Mouse (Mus musculus) intestine, embryonic 16.5 days (tissue): ENCODE measurements at regions not wholly inside any gene's neighbourhood (a gene's known extent, or its start where the extent isn't known, plus 50 kb on each side); places are given as distances from the start of the nearest gene placed in this dataset.

Experiments
- ATAC-seq: fragments of 200-750 bp; cut with Nextera tagmentation; 2 replicates; pipeline ENCODE4 v1.8.0; 2017; ENCODE audit warnings: moderate TSS enrichment, moderate library complexity
- H3K27ac ChIP-seq: fragments of 300-500 bp; sonication (generic); 2 replicates; pipeline ENCODE4 v1.5.1; 2014; ENCODE audit warnings: mild to moderate bottlenecking, low read length
- H3K27me3 ChIP-seq: fragments of 300-500 bp; sonication (generic); replicated peaks from 2 replicates; pipeline ENCODE4 v1.6.1; 2014; ENCODE audit warnings: low read length, control low read depth, mixed read lengths; ENCODE audit not compliant: control insufficient read depth, insufficient read depth
- H3K36me3 ChIP-seq: fragments of 300-500 bp; sonication (generic); 2 replicates; pipeline ENCODE4 v1.6.1; 2014; ENCODE audit warnings: low read length, control low read depth; ENCODE audit not compliant: control insufficient read depth, insufficient read depth
- H3K4me1 ChIP-seq: fragments of 300-500 bp; sonication (generic); 2 replicates; pipeline ENCODE4 v1.6.1; 2014; ENCODE audit warnings: low read length, control low read depth, mixed read lengths; ENCODE audit not compliant: control insufficient read depth, insufficient read depth
- H3K4me2 ChIP-seq: fragments of 300-500 bp; sonication (generic); 2 replicates; pipeline ENCODE4 v1.6.1; 2014; ENCODE audit warnings: low read depth, low read length, control low read depth
- H3K4me3 ChIP-seq: fragments of 300-500 bp; sonication (generic); 2 replicates; pipeline ENCODE4 v1.5.1; 2014; ENCODE audit warnings: mild to moderate bottlenecking, low read length
- H3K9ac ChIP-seq: fragments of 300-500 bp; sonication (generic); 2 replicates; pipeline ENCODE4 v1.6.1; 2014; ENCODE audit warnings: low read depth, low read length
- H3K9me3 ChIP-seq: fragments of 300-500 bp; sonication (generic); 2 replicates; pipeline ENCODE4 v1.6.1; 2016; ENCODE audit warnings: low read length, control low read depth; ENCODE audit not compliant: control insufficient read depth
- WGBS: fragments of 180-500 bp; shearing (Covaris S2); extraction: QIAGEN DNeasy Blood & Tissue Kit; methylation state at CpG from one replicate; pipeline ENCODE4 v1.1.7; 2014; 5-methylcytosine and 5-hydroxymethylcytosine counted together

DNA sequence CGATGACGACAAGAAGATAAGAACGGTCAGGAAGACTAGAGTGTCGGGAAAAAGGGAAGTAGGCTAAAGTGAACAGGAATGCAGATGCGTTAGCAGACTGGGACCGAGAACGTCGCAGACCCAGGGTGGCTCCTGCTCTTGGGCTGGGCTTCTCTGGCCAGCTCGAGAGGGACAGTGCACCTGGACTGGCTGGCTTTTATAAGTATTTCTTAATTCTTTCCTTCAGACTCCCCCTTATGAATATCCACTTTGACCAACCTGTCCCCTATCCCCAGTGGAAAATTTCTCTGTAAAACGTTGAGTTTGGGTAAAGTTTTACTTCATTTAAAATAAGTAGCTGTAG lies 96.1 kb upstream of the Fam174b start:
- Histone ChIP-seq H3K4me1 (no peaks in the 10 kb centered on the region), H3K36me3 (no peaks in the 10 kb centered on the region), H3K27ac (no peak overlapping the region), H3K4me3 (no peak overlapping the region), H3K27me3 (no peaks in the 10 kb centered on the region), H3K4me2 (no peak overlapping the region), H3K9ac (no peak overlapping the region), H3K9me3 (no peaks in the 10 kb centered on the region)
- 66% methylated on average over 10 of the region's 10 CpGs for WGBS
- ATAC-seq = no peak

- Histone ChIP-seq H3K4me2 (no peak overlapping the region), H3K9me3 (no peaks in the 10 kb centered on the region), H3K4me3 (no peak overlapping the region), H3K9ac (no peak overlapping the region), H3K27ac (no peak overlapping the region), H3K4me1 (no peaks in the 10 kb centered on the region), H3K27me3 (no peaks in the 10 kb centered on the region), H3K36me3 (no peaks in the 10 kb centered on the region)
- WGBS = 80% methylated on average over 19 of the region's 19 CpGs
- no peak for ATAC-seq
Measured at GRCm38 (mm10) chr7:73643306-73643992, 96.7 kb upstream of the Fam174b start.

- no peak overlapping the region for H3K4me2 ChIP-seq
- no peak overlapping the region for H3K4me3 ChIP-seq
- no peak overlapping the region for H3K27ac ChIP-seq
- no peaks in the 10 kb centered on the region for H3K9me3 ChIP-seq
- 44% methylated on average over 2 of the region's 2 CpGs for WGBS
- no peaks in the 10 kb centered on the region for H3K4me1 ChIP-seq
- no peaks in the 10 kb centered on the region for H3K27me3 ChIP-seq
- no peak for ATAC-seq
- H3K9ac ChIP-seq = no peak overlapping the region
- no peaks in the 10 kb centered on the region for H3K36me3 ChIP-seq
Measured at GRCm38 (mm10) chr7:73640194-73640593, 98.6 kb upstream of the Chd2 start.

DNA sequence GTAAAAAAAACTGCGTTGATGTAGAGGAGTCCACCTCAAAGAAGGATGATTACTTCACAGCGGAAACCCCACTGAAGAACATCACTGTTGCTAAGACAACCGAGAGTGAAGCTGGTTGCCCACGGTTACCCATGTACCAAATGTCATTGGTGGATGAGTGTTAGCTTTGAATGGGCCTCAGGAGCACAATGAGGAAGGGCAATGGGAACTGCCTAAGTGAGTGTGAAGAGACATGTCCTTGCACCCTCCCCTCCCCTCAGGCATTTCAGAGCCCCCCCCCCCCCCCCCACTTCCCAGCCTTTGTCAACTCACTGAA lies 96.1 kb upstream of the Chd2 start:
- no peaks in the 10 kb centered on the region for H3K9me3 ChIP-seq

DNA sequence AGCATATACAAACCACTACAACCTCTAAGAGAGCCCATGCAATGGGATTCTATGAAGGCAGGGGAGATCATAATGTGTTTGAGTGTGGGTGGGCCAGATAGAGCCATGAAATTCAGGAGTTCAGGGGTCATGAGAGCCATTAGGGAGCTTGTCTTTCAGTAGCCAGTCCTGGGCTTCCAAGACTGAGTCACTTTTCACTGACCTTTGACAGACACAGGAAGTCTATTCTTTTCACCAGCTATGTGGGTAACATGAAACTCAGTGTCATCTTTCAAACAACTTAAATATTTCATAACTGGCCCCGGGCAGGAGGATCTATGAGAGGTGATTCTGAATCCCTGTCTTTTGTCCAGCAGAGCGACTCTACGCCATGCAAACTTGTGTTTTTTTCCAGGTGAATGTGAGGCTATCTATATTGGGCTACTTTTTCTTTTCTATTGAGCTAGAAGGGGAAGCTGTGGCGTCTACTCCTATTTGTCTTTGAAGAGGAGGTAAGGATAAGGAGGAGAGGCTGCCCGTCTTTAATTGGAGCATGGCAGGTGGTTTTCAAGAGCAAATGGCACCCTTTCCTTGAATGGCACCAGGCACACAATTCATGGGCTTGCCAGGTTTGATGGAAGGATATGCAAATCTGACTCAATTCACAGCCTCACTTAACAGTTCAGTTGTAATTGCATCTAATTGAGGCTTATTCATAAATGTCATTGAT lies 95.6 kb upstream of the Chd2 start:
- ATAC-seq = no peak
- no peaks in the 10 kb centered on the region for H3K27me3 ChIP-seq
- H3K4me2 ChIP-seq = no peak overlapping the region

More for the DNA sequence above, 96.1 kb upstream of the Chd2 start:
- no peak overlapping the region for H3K27ac ChIP-seq
- H3K4me1 ChIP-seq = no peaks in the 10 kb centered on the region
- H3K9ac ChIP-seq = no peak overlapping the region
- no peaks in the 10 kb centered on the region for H3K36me3 ChIP-seq
- H3K4me2 ChIP-seq = no peak overlapping the region
- no peak for ATAC-seq
- H3K4me3 ChIP-seq = no peak overlapping the region
- no peaks in the 10 kb centered on the region for H3K27me3 ChIP-seq
- 59% methylated on average over 4 of the region's 4 CpGs for WGBS

GRCm38 (mm10) chr7:73635422-73635821 lies 93.8 kb upstream of the Chd2 start:
- no peaks in the 10 kb centered on the region for H3K36me3 ChIP-seq
- no peaks in the 10 kb centered on the region for H3K4me1 ChIP-seq
- 90% methylated on average over 9 of the region's 9 CpGs for WGBS
- H3K4me2 ChIP-seq = no peak overlapping the region
- ATAC-seq = no peak
- H3K27me3 ChIP-seq = no peaks in the 10 kb centered on the region
- no peak overlapping the region for H3K4me3 ChIP-seq
- no peak overlapping the region for H3K9ac ChIP-seq
- H3K27ac ChIP-seq = no peak overlapping the region
- no peaks in the 10 kb centered on the region; the same call in 1 of the 2 replicates for H3K9me3 ChIP-seq

More for the DNA sequence above, 95.6 kb upstream of the Chd2 start:
- H3K4me1 ChIP-seq = no peaks in the 10 kb centered on the region
- H3K9me3 ChIP-seq = no peaks in the 10 kb centered on the region; the same call in 1 of the 2 replicates
- H3K9ac ChIP-seq = no peak overlapping the region
- WGBS = 64% methylated on average over 5 of the region's 5 CpGs
- no peak overlapping the region for H3K27ac ChIP-seq
- H3K36me3 ChIP-seq = no peaks in the 10 kb centered on the region
- no peak overlapping the region for H3K4me3 ChIP-seq

- H3K9me3 ChIP-seq = no peaks in the 10 kb centered on the region; the same call in 1 of the 2 replicates
- H3K4me2 ChIP-seq = no peak overlapping the region
- H3K4me1 ChIP-seq = no peaks in the 10 kb centered on the region
- ATAC-seq = no peak
- no peaks in the 10 kb centered on the region for H3K27me3 ChIP-seq
- H3K27ac ChIP-seq = no peak overlapping the region
- no peak overlapping the region for H3K9ac ChIP-seq
- no peaks in the 10 kb centered on the region for H3K36me3 ChIP-seq
- WGBS = 65% methylated on average over 7 of the region's 7 CpGs
- H3K4me3 ChIP-seq = no peak overlapping the region
Measured at GRCm38 (mm10) chr7:73630790-73631189, 89.2 kb upstream of the Chd2 start.

- Histone ChIP-seq H3K4me3 (no peak overlapping the region), H3K9ac (no peak overlapping the region), H3K4me2 (no peak overlapping the region), H3K9me3 (no peaks in the 10 kb centered on the region; the same call in 1 of the 2 replicates), H3K27me3 (no peaks in the 10 kb centered on the region), H3K4me1 (no peaks in the 10 kb centered on the region), H3K27ac (no peak overlapping the region), H3K36me3 (no peaks in the 10 kb centered on the region)
- no peak for ATAC-seq
- 89% methylated on average over 2 of the region's 2 CpGs for WGBS
Measured at GRCm38 (mm10) chr7:73629182-73629581, 87.6 kb upstream of the Chd2 start.

- H3K9me3 ChIP-seq = no peaks in the 10 kb centered on the region; the same call in 1 of the 2 replicates
- 0% methylated on average over 6 of the region's 6 CpGs for WGBS
- H3K4me2 ChIP-seq = no peak overlapping the region
- no peak overlapping the region for H3K4me3 ChIP-seq
- H3K27ac ChIP-seq = no peak overlapping the region
- ATAC-seq = peak; percentile 81
- no peaks in the 10 kb centered on the region for H3K4me1 ChIP-seq
- no peaks in the 10 kb centered on the region for H3K27me3 ChIP-seq
- no peaks in the 10 kb centered on the region for H3K36me3 ChIP-seq
- no peak overlapping the region for H3K9ac ChIP-seq
Measured at GRCm38 (mm10) chr7:73628071-73628470, 86.4 kb upstream of the Chd2 start.
